Mouse (Mus musculus) liver, postnatal 0 days (tissue): ENCODE data around the gene Cdc123.

ENCODE experiments used
- CTCF ChIP-seq: sonication (generic); IDR thresholded peaks from 2 replicates; pipeline ENCODE4 v1.5.1; 2016; ENCODE audit warnings: antibody characterized with exemption, low read depth
- EP300 ChIP-seq: IDR thresholded peaks from 2 replicates; pipeline ENCODE4 v1.6.1; 2016; ENCODE audit warnings: antibody characterized with exemption, low read depth, mild to moderate bottlenecking

- peak; percentile 89 for TF ChIP-seq CTCF
- peak; percentile 71; the same call in 1 of the 2 replicates for TF ChIP-seq EP300
These were observed at the start of gene Cdc123, which contains the start of gene Nudt5 for GRCm38 (mm10) chr2:5844873-5845631.
